Mouse (Mus musculus): ENCODE results near the gene Cdc42bpg. TPM values are rescaled to one million over a fixed set of nuclear protein-coding genes. Genes with fewer than 3 reads are reported as not detected.

Gene Cdc42bpg
- total RNA-seq, 2 experiments from 2014 or later, result 3.3 to 3.4 TPM

DNA sequence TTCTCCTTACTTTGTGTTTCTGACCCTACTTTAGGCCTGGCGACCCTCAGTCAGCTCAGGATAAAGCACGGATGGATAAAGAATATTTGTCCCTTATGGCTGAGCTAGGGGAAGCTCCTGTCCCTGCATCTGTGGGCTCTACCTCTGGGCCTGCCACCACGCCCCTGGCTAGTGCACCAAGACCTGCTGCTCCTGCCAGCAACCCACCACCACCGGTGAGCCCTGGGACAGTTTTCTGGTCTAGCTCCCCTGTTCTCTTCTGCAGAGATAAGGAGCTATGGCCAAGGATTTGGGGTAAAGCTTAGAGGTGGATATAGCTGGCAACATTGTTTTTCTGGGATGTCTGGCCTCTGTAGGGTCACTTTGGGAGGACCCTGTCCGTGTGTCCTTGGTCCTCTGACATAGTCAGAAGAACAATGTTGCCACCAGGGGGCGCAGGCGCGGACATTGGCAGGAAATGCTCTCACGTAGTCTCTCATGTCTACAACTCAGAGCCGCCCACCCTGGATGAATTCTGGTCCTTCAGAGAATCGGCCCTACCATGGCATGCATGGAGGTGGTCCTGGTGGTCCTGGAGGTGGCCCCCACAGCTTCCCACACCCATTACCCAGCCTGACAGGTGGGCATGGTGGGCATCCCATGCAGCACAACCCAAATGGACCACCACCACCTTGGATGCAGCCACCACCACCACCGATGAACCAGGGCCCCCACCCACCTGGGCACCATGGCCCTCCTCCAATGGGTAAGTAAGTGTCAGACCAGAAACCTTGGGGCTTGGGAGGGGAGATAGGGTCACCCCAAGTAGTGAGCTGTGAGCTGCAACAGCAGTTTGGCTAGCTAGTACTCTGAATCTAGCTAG lies 67.5 kb downstream of the Cdc42bpg start:
- DNase-seq (ENCODE audit: low spot score in 2 of 2), result peak; percentile 55 to 65
- intact Hi-C loops (cut with DNase I), result no loop called here

GRCm38 (mm10) chr19:6374571-6374970 lies 68.3 kb downstream of the Cdc42bpg start:
- intact Hi-C loops (cut with DNase I), result no loop called here

More at GRCm38 (mm10) chr19:6374571-6374970, 68.3 kb downstream of the Cdc42bpg start:
- DNase-seq (ENCODE audit: low spot score in 2 of 2), result no peak

Small RNA genes lying within 50 kb of the gene (microRNA-seq; reads per million reads assigned to microRNA genes)
- gene Mir192 (12.4 reads per million, percentile 32 among the genes with 10 or more reads in this experiment), gene Mir194-2 (23.3 reads per million, percentile 41 among the genes with 10 or more reads in this experiment), gene Mir6989 (2.0 reads per million)

Other genes with a start within 250 kb of the Cdc42bpg start
- gene Mrpl49, start 248.7 kb upstream of the Cdc42bpg start, total RNA-seq (2021), result 10 to 100 TPM; 40.5 to 45.1 TPM
- 100 to 1,000 TPM; 637 to 694 TPM for gene Fau, start 248.6 kb upstream of the Cdc42bpg start, total RNA-seq (2021)
- 10 to 100 TPM; 35.5 to 40.7 TPM for gene Znhit2, start 245.3 kb upstream of the Cdc42bpg start, total RNA-seq (2021)
- 10 to 100 TPM; 28.2 to 29.1 TPM for gene Tm7sf2, start 238.1 kb upstream of the Cdc42bpg start, total RNA-seq (2021)
- gene Vps51, start 229.2 kb upstream of the Cdc42bpg start, total RNA-seq (2021), result 10 to 100 TPM; 83.9 to 87.0 TPM
- not detected for gene Tmem262, start 226.4 kb upstream of the Cdc42bpg start, total RNA-seq (2021)
- under 1 TPM; 0.72 to 0.84 TPM for gene Gm28374, start 224.2 kb upstream of the Cdc42bpg start, total RNA-seq (2021)
- gene Zfpl1, start 221.5 kb upstream of the Cdc42bpg start, total RNA-seq (2021), result 10 to 100 TPM; 36.9 to 41.3 TPM
- not detected for gene Cdca5, start 221.5 kb upstream of the Cdc42bpg start, total RNA-seq (2021)
- not detected for gene AC131692.1, start 212.0 kb upstream of the Cdc42bpg start, total RNA-seq (2021)
- under 1 TPM in 1 of 2 experiments, not detected in 1; 0.20 TPM for gene Naaladl1, start 200.7 kb upstream of the Cdc42bpg start, total RNA-seq (2021)
- 10 to 100 TPM; 18.3 to 27.5 TPM for gene Sac3d1, start 187.8 kb upstream of the Cdc42bpg start, total RNA-seq (2021)
- 10 to 100 TPM; 43.7 to 43.8 TPM for gene Snx15, start 178.2 kb upstream of the Cdc42bpg start, total RNA-seq (2021)
- gene Batf2, start 165.5 kb upstream of the Cdc42bpg start, total RNA-seq (2021), result under 1 TPM; 0.30 to 0.72 TPM
- 10 to 100 TPM; 73.3 to 87.5 TPM for gene Arl2, start 164.9 kb upstream of the Cdc42bpg start, total RNA-seq (2021)
- gene Majin, start 122.1 kb upstream of the Cdc42bpg start, total RNA-seq (2021), result under 1 TPM in 1 of 2 experiments, not detected in 1; 0.32 TPM
- gene Gpha2, start 80.1 kb upstream of the Cdc42bpg start, total RNA-seq (2021), result not detected
- gene Ppp2r5b, start 70.6 kb upstream of the Cdc42bpg start, total RNA-seq (2021), result 100 to 1,000 TPM; 160 to 173 TPM
- gene Atg2a, start 64.8 kb upstream of the Cdc42bpg start, total RNA-seq (2021), result 10 to 100 TPM; 32.3 to 39.4 TPM
- gene Ehd1, start 29.7 kb upstream of the Cdc42bpg start, total RNA-seq (2021), result 10 to 100 TPM; 38.2 to 42.2 TPM
- gene Men1, start 28.5 kb downstream of the Cdc42bpg start, total RNA-seq (2021), result 10 to 100 TPM; 67.5 to 73.7 TPM
- gene Map4k2, start 34.7 kb downstream of the Cdc42bpg start, total RNA-seq (2021), result 100 to 1,000 TPM in 1 of 2 experiments, 10 to 100 TPM in 1; 93.5 to 107 TPM
- 100 to 1,000 TPM; 158 to 227 TPM for gene Sf1, start 57.2 kb downstream of the Cdc42bpg start, total RNA-seq (2021)
- gene Pygm, start 77.9 kb downstream of the Cdc42bpg start, total RNA-seq (2021), result 10 to 100 TPM; 29.2 to 33.3 TPM
- 10 to 100 TPM; 47.5 to 72.6 TPM for gene Rasgrp2, start 92.9 kb downstream of the Cdc42bpg start, total RNA-seq (2021)
- 100 to 1,000 TPM; 635 to 658 TPM for gene Nrxn2, start 112.3 kb downstream of the Cdc42bpg start, total RNA-seq (2021)
- under 1 TPM; 0.25 to 0.50 TPM for gene Slc22a12, start 236.6 kb downstream of the Cdc42bpg start, total RNA-seq (2021)

Measured in left cerebral cortex, postnatal 36 days (tissue).